Mouse (Mus musculus): ENCODE measurements at regions not wholly inside any gene's neighbourhood (a gene's known extent, or its start where the extent isn't known, plus 50 kb on each side); places are given as distances from the start of the nearest gene placed in this dataset.

DNA sequence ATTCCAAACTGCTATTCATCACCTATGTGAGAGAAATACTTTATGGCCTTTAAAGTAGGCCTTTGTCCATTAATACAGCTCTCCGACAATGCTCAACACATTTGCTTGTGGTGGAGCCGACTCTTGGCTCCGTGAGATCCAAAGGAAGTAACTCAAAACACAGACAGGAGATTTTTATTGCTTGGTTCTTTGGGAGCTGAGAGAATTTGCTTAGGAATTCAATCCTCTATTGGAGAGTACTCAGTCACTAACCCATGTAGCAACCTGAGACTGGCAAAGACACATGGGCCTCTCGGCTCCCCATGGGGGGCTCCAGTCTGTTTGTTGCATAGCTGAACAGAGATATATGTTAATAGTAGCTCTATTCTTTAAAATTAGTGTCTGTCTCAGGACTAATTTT is 130.1 kb upstream of the Map3k7 start:
- Histone ChIP-seq H3K27me3 (ENCODE audit: insufficient read depth, low read length) (no peaks in the 10 kb centered on the region), H3K9me3 (ENCODE audit: low read length) (no peaks in the 10 kb centered on the region), H3K9ac (replicated peaks) (no peak overlapping the region), H3K36me3 (replicated peaks; ENCODE audit: insufficient read depth, low read length) (no peaks in the 10 kb centered on the region), H3K4me1 (ENCODE audit: insufficient read depth) (no peaks in the 10 kb centered on the region), H3K27ac (ENCODE audit: low read depth) (no peak overlapping the region), H3K4me2 (ENCODE audit: low read depth, low read length) (no peak overlapping the region), H3K4me3 (ENCODE audit: low read depth, low read length) (no peak overlapping the region)
- no peak for DNase-seq
- WGBS (ENCODE audit: insufficient replicate concordance), result 74% methylated on average over 4 of the region's 4 CpGs
- ATAC-seq, result no peak
- TF ChIP-seq CTCF (IDR thresholded peaks at IDR 0.05; ENCODE audit: low read depth) (no peak), EP300 (IDR thresholded peaks at IDR 0.05; ENCODE audit: low read depth) (no peak)

DNA sequence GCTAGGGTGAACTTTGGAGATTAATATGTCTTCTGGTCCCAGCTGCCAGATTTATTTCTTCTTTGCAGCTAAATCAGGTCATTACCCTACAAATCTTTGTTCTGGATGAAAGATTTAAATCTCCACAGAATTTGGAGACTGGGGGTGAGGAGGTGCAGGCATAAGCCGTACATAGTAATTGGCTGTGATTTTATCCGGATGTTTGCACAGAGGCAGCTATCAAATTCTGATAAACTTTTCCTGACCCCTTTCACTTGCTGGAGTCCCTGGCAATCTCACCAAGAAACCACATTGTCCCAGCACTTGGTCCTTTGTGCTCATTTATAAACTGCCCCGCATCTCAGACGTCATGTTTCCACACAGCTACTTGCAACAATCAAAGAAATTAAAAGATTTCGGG is 128.8 kb upstream of the Map3k7 start:
- WGBS (ENCODE audit: insufficient replicate concordance), result 65% methylated on average over 5 of the region's 5 CpGs
- H3K4me3 ChIP-seq (ENCODE audit: low read depth, low read length), result no peak overlapping the region
- no peak overlapping the region for H3K27ac ChIP-seq (ENCODE audit: low read depth)
- H3K36me3 ChIP-seq (replicated peaks; ENCODE audit: insufficient read depth, low read length), result no peaks in the 10 kb centered on the region
- TF ChIP-seq EP300 (IDR thresholded peaks at IDR 0.05; ENCODE audit: low read depth) (no peak), CTCF (IDR thresholded peaks at IDR 0.05; ENCODE audit: low read depth) (no peak)
- ATAC-seq, result no peak
- H3K4me1 ChIP-seq (ENCODE audit: insufficient read depth), result no peaks in the 10 kb centered on the region
- H3K4me2 ChIP-seq (ENCODE audit: low read depth, low read length), result no peak overlapping the region
- DNase-seq, result no peak
- H3K27me3 ChIP-seq (ENCODE audit: insufficient read depth, low read length), result no peaks in the 10 kb centered on the region
- H3K9ac ChIP-seq (replicated peaks), result no peak overlapping the region
- no peaks in the 10 kb centered on the region for H3K9me3 ChIP-seq (ENCODE audit: low read length)

DNA sequence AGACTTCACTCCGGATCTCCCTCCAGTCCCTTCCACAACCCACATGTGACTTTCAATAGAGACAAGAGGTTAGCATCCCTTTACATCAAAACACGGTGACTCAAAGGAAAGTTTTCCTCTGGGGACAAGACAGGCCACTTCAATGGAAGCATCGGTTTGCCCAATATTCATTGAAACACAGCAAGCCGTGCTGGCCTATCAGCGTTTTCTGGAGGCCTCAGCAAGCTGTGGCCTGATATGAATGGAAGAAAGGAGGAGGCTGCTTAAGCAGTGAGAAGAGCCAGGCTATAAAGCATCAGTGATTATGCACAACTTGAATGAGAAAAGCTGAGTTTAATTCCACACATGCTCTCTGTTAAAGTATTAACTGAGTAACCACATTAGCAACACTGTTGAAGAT is 125.3 kb upstream of the Map3k7 start:
- Histone ChIP-seq H3K4me1 (ENCODE audit: insufficient read depth) (no peaks in the 10 kb centered on the region), H3K36me3 (replicated peaks; ENCODE audit: insufficient read depth, low read length) (no peaks in the 10 kb centered on the region), H3K4me3 (ENCODE audit: low read depth, low read length) (no peak overlapping the region), H3K9ac (replicated peaks) (no peak overlapping the region), H3K27ac (ENCODE audit: low read depth) (no peak overlapping the region), H3K27me3 (ENCODE audit: insufficient read depth, low read length) (no peaks in the 10 kb centered on the region), H3K9me3 (ENCODE audit: low read length) (no peaks in the 10 kb centered on the region), H3K4me2 (ENCODE audit: low read depth, low read length) (no peak overlapping the region)
- WGBS (ENCODE audit: insufficient replicate concordance), result 70% methylated on average over 5 of the region's 5 CpGs
- DNase-seq (no peak), ATAC-seq (no peak)
- no peak for TF ChIP-seq CTCF (IDR thresholded peaks at IDR 0.05; ENCODE audit: low read depth)
- TF ChIP-seq EP300 (IDR thresholded peaks at IDR 0.05; ENCODE audit: low read depth), result no peak

DNA sequence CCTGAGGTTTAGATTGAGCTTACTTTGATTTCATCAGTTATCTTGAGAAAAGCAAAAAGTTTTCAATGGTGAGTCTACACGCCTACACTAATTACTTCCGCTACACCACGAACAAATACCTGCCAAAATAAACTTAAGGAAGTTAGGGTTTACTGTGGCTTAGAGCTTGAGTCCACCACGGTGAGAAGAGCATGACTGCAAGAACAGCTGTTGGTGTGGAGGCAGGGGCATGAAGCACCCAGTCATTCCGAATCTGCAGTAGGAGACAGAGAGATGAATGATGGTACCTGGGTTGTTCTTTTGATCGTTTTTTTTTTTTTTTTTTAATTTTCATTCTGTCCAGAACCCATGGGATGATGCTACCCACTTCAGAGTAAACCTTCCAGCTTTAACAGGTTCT is 114.1 kb upstream of the Map3k7 start:
- no peaks in the 10 kb centered on the region for H3K4me1 ChIP-seq (ENCODE audit: insufficient read depth)
- no peaks in the 10 kb centered on the region for H3K36me3 ChIP-seq (replicated peaks; ENCODE audit: insufficient read depth, low read length)
- no peak for TF ChIP-seq CTCF (IDR thresholded peaks at IDR 0.05; ENCODE audit: low read depth)
- TF ChIP-seq EP300 (IDR thresholded peaks at IDR 0.05; ENCODE audit: low read depth), result no peak
- ATAC-seq, result no peak
- H3K4me2 ChIP-seq (ENCODE audit: low read depth, low read length), result no peak overlapping the region
- no peak overlapping the region for H3K4me3 ChIP-seq (ENCODE audit: low read depth, low read length)
- H3K9me3 ChIP-seq (ENCODE audit: low read length), result no peaks in the 10 kb centered on the region
- H3K9ac ChIP-seq (replicated peaks), result no peak overlapping the region
- DNase-seq, result no peak
- H3K27me3 ChIP-seq (ENCODE audit: insufficient read depth, low read length), result no peaks in the 10 kb centered on the region
- 65% methylated on average over 6 of the region's 6 CpGs for WGBS (ENCODE audit: insufficient replicate concordance)
- H3K27ac ChIP-seq (ENCODE audit: low read depth), result no peak overlapping the region

DNA sequence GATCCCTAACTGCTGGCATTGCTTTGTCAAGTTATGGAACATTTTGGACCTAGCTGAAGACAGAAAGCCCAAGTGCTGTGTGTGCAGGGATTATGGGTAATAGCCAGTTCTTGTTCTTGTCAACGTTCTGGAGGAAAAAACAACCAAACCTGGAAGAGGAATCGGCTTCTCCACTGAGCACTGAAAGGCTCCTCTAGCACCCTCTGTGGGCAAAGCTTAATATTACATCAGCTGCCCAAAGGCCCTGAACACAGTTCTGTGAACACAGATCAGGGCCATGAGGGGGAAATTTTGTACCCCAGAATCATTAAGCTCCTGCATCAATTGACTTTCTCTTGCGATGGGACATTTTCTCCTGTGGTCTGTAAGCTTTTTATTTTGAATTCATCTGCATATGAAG is 112.9 kb upstream of the Map3k7 start:
- DNase-seq, result no peak
- H3K4me3 ChIP-seq (ENCODE audit: low read depth, low read length), result no peak overlapping the region
- no peak overlapping the region for H3K27ac ChIP-seq (ENCODE audit: low read depth)
- no peak for ATAC-seq
- WGBS (ENCODE audit: insufficient replicate concordance), result 46% methylated on average over 3 of the region's 3 CpGs
- no peaks in the 10 kb centered on the region for H3K9me3 ChIP-seq (ENCODE audit: low read length)
- no peaks in the 10 kb centered on the region for H3K27me3 ChIP-seq (ENCODE audit: insufficient read depth, low read length)
- no peak overlapping the region for H3K4me2 ChIP-seq (ENCODE audit: low read depth, low read length)
- no peaks in the 10 kb centered on the region for H3K4me1 ChIP-seq (ENCODE audit: insufficient read depth)
- H3K9ac ChIP-seq (replicated peaks), result no peak overlapping the region
- TF ChIP-seq CTCF (IDR thresholded peaks at IDR 0.05; ENCODE audit: low read depth), result peak; percentile 31; the same call in 1 of the 2 replicates
- TF ChIP-seq EP300 (IDR thresholded peaks at IDR 0.05; ENCODE audit: low read depth), result no peak
- H3K36me3 ChIP-seq (replicated peaks; ENCODE audit: insufficient read depth, low read length), result no peaks in the 10 kb centered on the region

DNA sequence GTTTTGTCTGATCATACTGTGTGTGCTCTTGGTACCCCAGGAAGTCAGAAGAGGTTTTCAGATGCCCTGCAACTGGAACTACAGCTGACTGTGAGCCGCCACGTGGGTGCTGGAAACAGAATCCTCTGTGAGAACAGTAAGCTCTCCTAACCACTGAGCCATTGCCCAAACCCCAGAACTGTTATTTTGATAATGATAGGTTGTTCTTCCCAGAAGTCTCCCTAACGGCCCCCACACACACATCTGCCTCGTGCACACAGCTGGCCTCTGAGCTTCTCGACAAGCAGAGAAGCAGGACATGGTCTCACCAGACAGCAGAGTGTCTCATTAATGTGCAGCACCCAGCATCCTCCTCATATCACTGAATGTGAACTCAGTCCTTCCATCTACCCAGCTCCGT is 110.0 kb upstream of the Map3k7 start:
- Histone ChIP-seq H3K9me3 (ENCODE audit: low read length) (no peaks in the 10 kb centered on the region), H3K4me3 (ENCODE audit: low read depth, low read length) (no peak overlapping the region), H3K36me3 (replicated peaks; ENCODE audit: insufficient read depth, low read length) (no peaks in the 10 kb centered on the region), H3K9ac (replicated peaks) (no peak overlapping the region), H3K4me1 (ENCODE audit: insufficient read depth) (no peaks in the 10 kb centered on the region), H3K27ac (ENCODE audit: low read depth) (no peak overlapping the region), H3K4me2 (ENCODE audit: low read depth, low read length) (no peak overlapping the region), H3K27me3 (ENCODE audit: insufficient read depth, low read length) (no peaks in the 10 kb centered on the region)
- DNase-seq (no peak), ATAC-seq (no peak)
- TF ChIP-seq EP300 (IDR thresholded peaks at IDR 0.05; ENCODE audit: low read depth), result no peak
- WGBS (ENCODE audit: insufficient replicate concordance), result 67% methylated on average over 6 of the region's 6 CpGs

DNA sequence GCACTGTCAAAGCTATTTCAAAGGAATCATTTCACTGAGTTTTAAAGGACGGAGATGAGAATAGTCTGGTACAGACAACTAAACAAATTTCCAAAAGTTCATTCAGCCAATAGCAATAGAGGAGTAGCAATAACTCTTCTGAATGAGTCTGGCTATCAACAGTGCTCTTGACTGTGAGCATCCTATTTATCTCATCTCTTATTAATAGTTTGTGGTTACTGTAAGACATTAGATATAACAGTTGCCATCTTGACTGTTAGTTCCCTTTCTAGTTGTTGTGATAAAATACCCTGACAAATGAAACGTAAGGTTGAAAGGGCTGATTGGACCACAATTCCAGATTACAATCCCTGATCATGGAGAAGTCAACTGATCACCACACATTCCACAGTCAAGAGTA is 103.5 kb upstream of the Map3k7 start:
- no peak overlapping the region for H3K27ac ChIP-seq (ENCODE audit: low read depth)
- WGBS (ENCODE audit: insufficient replicate concordance), result 76% methylated on average over 2 of the region's 2 CpGs
- H3K4me1 ChIP-seq (ENCODE audit: insufficient read depth), result no peaks in the 10 kb centered on the region
- no peak overlapping the region for H3K4me3 ChIP-seq (ENCODE audit: low read depth, low read length)
- no peak for DNase-seq
- no peaks in the 10 kb centered on the region for H3K27me3 ChIP-seq (ENCODE audit: insufficient read depth, low read length)
- ATAC-seq, result no peak
- no peaks in the 10 kb centered on the region for H3K36me3 ChIP-seq (replicated peaks; ENCODE audit: insufficient read depth, low read length)
- no peak for TF ChIP-seq EP300 (IDR thresholded peaks at IDR 0.05; ENCODE audit: low read depth)
- no peak for TF ChIP-seq CTCF (IDR thresholded peaks at IDR 0.05; ENCODE audit: low read depth)
- H3K9me3 ChIP-seq (ENCODE audit: low read length), result no peaks in the 10 kb centered on the region
- no peak overlapping the region for H3K4me2 ChIP-seq (ENCODE audit: low read depth, low read length)
- no peak overlapping the region for H3K9ac ChIP-seq (replicated peaks)

Measured in liver, postnatal 0 days (tissue).